Mouse (Mus musculus): ENCODE measurements around the gene Tigit.

DNA sequence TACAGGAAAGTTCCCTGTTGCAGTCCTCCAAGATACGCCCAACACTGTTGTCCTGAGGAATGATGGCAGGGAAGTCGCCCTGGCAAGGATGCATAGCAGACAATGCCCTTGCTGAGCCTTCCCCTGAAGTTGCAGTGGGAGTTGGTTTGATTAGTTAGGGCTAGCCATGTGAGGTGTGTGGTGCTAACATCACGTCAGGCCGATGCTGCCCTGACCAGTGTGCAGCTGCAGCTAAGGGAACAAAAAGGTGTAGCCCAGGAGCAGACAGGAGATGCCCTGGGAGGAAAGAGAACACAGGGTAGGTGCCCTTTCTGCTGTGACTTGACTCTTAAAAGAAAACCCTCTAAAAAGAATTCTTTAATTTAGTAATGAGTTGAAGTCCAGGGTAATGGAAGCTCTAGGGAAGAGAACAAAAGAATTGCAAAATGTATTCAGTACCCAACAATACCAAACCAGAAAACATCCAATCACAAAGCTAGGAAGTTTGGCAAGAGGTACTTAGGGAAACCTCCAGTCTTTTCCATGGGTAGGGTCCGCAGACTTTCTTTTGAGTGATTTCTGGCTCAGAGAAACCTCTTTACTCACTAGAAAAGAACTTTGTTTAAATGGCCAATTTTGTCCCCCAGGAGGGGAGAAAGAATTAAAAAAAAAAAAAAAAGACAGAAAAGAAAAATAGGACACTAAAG lies 40.5 kb downstream of the Tigit start:
- TF ChIP-seq CTCF (IDR thresholded peaks at IDR 0.05; ENCODE audit: insufficient read depth, low read length) (no peak), POLR2A (IDR thresholded peaks at IDR 0.05; ENCODE audit: borderline replicate concordance, extremely low read depth, low read depth, low read length) (no peak)

Measured in lung, adult 2 months (tissue).